Mouse (Mus musculus): Measurements from ENCODE around the gene Ubp1. TPM values are rescaled to one million over a fixed set of nuclear protein-coding genes. Genes with fewer than 3 reads are reported as not detected.

Ubp1 gene
- total RNA-seq, 2 experiments from 2014 or later: 89.4 to 90.8 TPM

DNA sequence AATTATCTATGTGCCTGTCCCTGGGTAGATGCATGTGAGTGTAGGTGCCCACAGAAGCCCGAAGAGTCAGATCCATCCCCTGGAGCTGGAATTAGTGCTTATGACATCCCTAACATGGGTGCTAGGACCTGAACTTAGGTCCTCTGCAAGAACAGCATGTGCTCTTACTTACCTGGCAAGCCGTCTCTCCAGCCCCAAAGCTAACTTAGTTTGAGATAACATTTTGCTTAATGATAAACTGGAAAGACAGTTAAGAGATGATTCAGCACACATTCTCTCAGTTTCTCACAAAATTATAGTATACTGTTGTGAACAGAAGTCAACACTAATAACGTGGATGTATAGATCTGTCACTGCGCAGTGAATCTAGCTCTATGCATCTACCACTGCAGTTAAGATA is 36.1 kb downstream of the Ubp1 start:
- DNase-seq (ENCODE audit: low spot score in 2 of 2): no peak

DNA sequence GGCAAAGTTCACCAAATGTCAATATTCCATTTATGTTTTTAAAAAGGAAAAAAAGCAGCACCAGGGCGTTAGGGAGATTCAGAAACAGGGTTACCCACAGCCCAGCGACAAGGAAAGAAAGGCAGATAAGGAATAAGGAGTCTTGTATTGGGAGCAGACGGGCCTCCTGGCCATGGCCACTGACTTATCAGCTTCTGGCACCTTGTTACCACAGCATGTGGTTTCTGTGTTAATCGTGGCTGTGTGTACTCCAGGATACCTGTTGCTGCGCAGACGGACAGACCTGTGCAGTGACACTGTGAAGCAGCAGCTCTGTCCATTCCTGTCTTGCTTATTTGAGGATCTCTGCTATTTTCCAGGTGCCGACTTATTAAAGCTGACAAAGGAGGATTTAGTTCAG is 38.2 kb downstream of the Ubp1 start:
- no peak for DNase-seq (ENCODE audit: low spot score in 2 of 2)

DNA sequence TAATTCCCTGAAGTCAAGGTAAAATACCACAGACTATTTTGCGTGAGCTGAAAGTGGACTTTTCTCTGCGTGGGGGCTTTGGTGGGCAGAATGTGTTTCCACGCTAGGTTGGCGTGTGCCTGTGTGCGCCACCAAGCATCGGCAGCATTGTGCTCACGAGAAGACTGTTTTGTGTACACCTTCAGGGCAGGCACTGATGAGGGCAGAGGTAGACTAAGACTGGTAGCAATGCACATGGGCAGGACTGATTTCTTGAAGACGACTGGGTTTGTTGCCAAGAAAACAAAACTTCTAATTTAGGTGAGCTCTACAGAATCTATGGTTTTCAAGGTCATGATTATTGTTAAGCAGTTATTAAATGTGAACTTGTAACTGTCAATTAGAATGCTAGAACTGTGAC is 38.7 kb downstream of the Ubp1 start:
- no peak for DNase-seq (ENCODE audit: low spot score in 2 of 2)

DNA sequence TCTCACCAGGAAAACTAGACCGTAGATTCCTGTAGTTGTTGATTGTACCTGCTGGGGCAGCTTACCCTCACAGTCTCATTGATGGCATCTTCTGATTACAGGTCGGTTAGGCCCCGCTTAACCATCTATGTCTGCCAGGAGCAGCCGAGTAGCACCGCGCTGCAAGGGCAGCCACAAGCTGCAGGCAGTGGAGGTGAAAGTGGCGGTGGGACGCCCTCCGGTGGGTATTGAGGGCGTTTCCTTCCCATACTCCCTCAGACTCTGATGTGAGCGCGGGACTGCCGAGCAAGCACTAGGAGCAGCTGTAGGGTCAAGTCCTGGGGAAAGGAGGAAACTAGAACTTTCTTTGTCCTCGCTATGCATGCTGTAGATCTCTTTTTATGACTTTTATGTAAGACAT is 39.3 kb downstream of the Ubp1 start:
- DNase-seq (ENCODE audit: low spot score in 2 of 2): no peak

DNA sequence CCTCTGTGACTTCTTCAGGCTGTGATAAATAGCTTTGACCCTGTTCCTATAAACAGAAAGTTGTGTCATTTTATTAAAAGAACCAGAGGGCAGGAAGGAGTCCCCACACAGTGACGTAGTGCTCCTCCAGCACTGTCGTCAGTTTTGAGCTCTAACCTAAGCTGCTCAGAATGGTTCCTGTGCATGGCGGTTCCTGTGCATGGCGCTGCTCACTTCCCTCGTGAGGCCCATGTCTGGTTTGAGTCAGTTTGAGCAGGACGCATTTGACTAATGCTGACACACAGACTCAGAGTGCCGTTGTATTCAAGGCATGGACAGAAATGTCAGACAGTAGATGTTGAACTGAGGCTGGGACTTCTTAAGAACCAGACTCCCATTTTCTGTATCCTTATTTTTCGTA is 40.9 kb downstream of the Ubp1 start:
- no peak for DNase-seq (ENCODE audit: low spot score in 2 of 2)

DNA sequence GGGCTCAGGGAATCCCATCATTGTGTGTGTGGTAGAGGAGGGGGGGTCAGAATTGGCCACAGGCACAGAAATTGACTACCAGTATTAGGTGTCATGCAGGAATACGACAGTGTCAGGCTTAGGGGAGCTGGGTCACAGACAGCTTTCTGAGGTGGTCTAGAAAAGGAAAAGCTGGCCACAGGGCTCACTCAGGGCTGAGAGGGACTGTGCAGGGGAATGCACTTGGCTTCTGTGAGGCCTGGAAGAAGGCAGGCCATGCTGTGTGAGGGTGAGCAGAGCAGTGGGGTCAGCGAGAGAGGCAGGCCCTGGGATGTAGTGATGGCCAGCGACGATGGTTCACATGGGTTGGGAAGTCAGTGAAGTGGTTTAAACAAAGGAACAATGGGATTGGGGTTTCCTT is 43.1 kb downstream of the Ubp1 start:
- DNase-seq (ENCODE audit: low spot score in 2 of 2): no peak

DNA sequence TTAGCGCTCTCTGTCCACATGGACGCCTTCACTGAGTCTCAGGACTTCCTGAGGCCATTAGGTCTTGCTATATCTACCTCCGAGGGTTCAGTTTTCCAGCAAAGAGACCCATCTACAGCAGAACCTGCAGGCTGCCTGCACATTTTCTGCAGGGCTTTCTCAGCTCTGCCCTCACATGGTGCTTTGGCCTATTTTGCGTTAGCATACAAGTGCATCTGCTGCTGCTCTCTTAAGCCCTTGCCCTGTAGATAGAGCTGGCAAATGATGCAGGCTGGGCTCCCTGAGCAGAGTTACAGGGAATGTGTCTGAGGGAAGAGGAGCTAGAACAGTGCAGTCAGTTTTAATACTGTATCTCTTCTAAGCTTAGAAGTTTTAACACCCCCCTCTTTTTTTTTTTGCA is 44.2 kb downstream of the Ubp1 start:
- DNase-seq (ENCODE audit: low spot score in 2 of 2): no peak

DNA sequence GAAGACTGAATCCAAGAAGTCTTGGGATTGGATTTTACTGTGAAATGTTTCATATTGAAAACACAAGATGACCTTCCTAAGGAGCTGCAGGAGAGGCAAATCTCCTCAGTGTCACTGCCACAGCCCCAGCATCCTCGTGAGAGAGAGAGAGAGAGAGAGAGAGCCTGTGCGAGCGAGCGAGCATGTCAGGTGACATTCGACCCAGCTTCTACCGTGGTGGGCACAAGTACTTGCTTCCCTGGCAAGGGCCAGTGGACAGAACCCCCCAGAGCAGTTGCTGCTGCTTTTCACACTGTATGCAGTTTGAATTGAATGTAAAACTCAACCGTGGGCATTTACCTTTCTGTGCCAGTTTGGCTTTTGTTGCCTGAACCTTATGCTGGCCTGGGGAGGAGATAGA is 44.7 kb downstream of the Ubp1 start:
- DNase-seq (ENCODE audit: low spot score in 2 of 2): no peak

DNA sequence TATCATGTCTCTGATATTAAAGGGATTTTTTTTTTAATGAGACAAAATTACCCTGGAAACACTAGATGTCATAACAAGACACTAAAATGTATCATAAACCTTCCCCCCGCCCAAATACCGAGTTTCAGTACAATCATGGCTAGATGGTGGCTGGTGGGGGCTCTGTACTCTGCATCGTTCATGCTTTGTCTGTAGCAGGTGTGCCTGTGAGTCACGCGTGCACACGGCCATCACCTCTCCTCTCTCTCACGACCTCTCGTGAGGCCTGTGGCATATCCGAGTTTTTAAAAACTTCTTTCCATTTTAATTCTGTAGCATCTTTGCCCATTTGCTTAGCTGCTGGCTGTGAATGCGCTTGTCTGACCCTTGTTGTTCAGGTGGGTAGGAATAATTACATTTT is 45.5 kb downstream of the Ubp1 start:
- no peak for DNase-seq (ENCODE audit: low spot score in 2 of 2)

DNA sequence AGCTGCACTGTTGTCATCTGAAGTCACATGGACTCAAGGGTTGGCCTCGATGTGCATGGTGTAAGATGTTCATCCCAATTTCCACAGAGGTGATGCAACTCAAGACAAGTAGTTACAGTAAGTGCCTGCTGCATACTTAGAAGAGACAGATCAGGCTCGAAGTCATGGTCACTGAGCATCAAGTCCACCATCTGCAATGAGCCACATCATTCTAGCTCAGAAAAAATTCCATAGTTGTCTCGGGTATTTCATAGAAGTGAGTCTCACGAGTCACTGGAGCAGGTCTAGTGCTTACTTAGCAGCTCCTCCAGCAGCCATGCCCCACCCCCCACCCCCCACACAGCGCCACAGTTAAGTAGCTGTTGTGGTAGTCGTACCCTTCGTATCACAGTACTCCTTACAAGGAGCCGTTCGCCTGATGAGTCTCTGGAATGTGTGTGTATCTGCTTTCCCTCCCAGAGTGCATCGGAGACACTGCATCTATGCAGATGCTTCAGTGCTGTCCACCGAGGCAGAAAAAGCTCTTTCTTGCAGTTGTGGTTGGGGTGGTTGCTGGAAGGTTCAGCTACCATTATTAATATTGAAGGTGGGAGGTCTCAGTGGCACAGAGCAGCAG is 46.6 kb downstream of the Ubp1 start:
- DNase-seq (ENCODE audit: low spot score in 2 of 2): no peak

DNA sequence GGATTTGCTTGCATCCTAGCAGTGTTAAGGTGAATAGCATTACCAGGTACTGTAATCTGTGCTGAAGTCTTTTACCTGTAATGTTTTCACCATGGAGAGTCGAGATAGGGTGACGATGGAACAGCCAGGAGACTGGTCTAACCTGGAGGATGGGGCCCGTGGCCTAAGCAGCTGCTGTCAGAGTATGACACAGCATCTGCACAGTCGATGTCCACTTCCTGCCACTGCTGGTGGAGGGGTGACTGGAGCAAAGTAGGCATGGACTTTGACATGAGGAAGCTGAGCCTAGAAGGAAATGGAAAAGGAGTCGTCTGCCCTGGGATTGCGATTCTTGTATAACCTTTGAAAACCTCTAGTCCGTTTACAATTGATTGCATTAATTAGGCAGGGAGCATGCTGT is 47.9 kb downstream of the Ubp1 start:
- DNase-seq (ENCODE audit: low spot score in 2 of 2): no peak

DNA sequence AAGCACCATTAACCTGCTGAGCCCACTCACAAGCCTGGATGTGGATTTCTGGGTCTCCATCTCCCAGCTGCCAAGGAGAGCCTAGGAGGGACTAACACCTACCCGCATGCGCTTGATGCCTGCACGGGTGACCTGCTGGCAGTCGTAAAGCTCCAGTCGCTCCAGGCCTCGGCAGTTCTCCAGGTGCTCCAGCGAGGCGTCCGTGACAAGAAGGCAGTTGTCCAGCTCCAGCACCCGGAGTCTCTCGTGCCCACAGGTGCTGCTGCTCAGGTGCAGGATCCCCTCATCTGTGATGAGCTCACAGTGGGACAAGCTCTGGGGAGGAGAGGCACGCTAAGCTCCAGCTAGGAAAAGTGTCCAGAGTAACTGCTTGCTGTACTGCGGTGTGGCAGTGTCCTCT is 48.6 kb downstream of the Ubp1 start:
- DNase-seq (ENCODE audit: low spot score in 2 of 2): no peak

DNA sequence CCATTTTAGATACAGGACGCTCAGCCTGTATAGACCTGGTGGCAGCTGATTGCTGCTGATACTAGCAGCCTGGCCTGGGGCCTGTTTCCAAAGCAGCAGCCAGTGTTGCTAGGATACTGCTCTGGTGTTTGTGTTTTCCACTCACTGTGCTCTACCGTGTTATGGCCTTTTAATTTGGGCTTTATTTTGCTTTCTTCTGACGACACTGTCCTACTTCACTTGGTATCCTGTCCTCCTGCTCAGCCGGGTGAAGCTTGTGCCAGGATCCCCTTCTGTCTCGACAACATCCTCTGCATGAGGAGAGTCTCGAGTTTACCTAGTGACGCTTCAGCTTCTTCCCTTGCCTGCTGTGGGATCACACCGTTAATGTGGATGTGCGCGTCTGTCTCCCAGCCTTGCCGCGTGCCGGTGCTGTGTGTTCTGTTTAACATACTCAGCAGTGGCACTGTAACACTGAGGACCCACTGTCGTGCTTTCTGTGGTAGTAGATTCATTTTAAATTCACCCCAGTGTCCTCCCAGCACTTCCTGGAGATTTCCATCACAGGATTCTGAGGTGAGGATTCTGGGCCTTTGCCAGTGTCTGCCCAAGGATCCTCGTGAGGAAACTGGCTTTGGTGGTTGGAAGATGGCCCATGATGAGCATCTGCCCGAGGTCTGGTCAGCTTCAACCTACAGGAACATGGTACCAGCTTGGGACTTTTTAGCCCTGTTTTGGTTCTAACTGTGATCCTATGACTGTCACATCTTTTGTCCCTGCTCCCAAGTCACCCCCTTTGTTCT is 50.6 kb downstream of the Ubp1 start:
- DNase-seq (ENCODE audit: low spot score in 2 of 2): no peak

DNA sequence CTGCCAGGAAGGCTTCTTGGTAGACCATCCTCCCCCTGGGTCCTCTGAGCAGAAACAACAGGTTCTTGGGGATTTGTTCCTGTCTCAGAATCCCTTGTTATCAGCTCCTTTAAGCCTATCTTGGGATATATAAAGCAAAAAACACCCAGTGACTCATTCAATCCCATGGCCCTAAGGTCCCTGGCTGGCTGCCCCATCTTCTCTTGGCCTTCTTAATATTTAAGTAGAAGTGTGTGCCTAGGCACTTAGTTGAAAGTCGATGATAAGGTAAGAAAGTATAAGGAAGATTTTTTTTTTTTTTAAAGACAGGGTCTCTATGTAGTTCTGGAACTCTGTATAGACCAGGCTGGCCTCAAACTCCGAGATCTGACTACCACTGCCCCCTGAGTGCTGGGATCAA is 51.7 kb downstream of the Ubp1 start:
- DNase-seq (ENCODE audit: low spot score in 2 of 2): no peak

DNA sequence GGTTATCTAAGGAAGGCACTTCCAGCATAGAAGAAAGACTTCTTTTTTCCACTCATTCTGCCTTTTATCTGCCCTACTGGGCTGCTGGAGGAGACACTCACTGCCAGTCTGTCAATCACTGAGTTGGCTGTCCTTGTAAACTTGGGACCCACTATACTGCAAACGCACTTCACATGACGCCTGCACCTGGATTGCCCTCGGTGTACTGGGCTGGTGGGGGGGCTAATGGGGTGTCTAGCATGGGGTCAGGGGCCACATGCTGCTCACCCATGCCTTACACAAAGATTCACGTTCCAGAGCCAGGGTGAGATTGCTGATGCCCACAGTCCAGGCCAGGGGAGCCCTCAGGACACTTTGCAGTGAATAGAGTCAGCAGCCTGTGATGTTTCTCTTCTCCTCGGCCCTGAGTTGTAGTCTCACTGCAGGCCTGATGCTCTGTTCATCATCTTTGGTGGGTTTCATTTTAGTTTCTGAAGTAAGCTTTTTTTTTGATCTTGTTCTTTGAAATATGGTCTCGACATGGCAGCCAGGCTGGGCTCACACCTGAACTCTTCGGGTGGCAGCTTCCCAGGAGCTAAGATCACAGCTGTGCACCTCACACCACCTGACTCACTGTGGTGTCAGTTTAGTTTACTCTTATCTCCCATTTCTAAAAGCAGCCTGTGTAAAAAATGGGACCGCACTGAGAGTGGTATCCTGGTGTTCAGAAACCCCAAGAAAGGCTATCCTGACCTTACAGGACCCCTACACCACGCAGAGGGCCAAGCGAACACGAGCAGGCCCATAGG is 52.3 kb downstream of the Ubp1 start:
- no peak for DNase-seq (ENCODE audit: low spot score in 2 of 2)

DNA sequence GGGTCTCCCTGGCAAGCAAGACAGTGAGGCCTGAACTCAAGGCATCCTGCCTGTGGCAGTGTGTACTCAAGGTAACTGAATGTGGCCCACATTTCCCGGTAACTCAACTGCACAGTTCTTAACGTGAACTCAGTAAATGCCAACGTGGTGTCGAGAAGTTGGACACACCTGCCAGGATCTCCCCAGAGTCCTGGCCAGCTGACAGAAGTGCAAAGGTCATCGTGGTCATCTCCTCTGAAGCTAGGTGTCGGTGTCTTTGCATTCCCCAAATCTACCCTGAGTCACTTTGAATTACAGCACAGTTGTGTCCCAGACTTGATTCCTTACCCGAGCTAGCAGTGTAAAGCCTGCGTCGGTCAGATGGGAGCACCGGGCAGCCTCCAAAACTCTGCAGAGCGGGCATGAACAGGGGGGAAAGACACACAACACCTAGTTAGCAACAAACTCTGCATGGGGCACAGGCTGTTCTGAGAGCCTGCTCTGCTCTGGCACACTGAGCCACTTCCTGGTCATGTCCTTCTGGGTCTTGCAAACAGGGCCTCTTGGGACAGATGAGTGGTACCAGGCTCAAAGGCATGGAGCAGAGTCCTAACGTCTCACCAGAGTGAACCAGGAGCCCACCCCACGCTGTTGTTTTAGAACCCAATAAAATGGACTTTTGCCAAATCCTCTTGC is 54.3 kb downstream of the Ubp1 start:
- no peak for DNase-seq (ENCODE audit: low spot score in 2 of 2)

DNA sequence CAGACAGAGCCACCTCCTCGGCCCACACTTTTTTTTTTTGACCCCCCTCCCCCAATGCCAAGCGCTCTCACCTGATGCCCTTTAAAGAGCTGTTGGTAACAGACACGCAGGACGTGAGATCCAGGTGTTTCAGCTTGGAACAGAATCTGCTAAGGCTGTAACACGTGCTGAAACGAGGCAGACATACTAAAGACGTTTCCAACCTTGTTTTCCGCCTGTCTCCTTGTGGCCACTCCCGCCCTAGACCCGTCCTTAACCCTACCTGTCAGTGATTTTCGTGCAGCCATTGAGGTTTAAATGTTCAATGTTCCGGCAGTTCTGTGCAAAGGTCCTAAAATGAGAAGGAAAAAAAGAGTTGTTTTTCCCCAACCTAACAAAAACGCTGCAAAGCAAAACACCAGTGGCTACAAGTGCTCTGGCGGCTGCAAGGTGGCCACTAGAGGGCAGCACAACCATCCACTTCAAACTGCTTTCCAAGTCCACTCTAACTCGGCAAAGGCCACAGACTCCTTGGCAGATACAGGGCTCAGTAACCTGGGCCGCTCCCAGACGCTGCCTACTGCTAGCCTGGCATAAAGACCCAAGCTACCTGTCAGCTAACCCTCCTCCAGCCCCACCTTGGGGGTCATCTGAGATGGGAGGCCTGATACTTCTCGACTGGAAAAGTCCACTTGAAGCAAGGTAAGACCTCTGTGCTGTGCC is 60.0 kb downstream of the Ubp1 start:
- peak; percentile 66 for DNase-seq (ENCODE audit: low spot score in 2 of 2)

DNA sequence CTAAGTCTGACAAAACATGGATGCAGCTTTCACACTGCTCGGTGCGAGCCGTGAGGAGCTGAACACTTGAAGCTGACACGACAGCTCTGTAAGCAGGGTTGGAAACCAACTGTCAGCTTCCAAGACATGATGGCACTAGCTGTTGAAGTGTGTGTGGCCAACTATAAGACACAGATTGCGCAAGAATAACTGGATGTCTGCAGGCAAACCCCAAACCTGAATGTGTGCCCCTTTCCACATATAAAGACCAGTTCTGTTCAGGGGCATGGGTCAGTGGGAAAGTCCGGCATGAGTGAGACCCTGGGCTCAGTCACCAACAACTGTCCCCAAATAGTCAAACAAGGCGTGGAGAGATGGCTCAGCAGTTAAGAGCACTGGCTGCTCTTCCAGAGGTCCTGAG is 62.1 kb downstream of the Ubp1 start:
- no peak for DNase-seq (ENCODE audit: low spot score in 2 of 2)

DNA sequence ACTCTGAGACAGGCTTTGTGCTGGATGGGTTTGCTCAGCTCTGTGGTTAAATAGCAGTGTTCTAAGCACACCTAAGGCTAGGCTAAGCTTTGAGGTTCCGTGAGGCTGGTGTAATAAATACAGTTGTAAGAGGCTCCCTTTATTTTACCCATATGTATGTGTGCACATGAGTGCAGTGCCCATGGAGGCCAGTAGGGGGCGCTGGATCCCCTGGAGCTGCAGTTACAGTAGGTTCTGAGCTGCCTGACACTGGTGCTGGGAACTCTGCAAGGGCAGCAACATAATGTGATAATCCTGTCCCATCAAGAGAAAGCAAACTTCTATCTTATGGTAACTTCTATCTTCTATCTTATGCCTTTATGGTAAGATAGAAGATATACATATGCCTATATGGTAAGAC is 67.6 kb downstream of the Ubp1 start:
- DNase-seq (ENCODE audit: low spot score in 2 of 2): no peak

DNA sequence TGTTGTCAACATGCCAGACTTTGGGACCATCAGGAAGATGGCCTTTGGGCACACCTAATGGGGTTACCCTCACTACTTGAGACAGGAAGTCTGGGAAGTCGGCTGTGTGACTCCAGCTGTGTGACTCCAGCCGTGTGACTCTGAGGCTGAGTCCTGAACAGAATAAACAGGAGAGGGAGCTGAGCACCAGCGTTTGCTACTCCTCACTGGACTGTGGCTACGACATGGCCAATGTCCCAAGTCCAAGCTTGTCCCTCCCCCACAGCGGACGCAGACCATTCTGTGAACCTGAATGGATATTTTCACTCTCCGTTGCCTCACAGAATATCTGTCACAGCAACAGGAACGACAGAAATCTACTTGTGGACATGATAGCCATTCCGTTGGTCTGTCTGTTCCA is 76.1 kb downstream of the Ubp1 start:
- no peak for DNase-seq (ENCODE audit: low spot score in 2 of 2)

DNA sequence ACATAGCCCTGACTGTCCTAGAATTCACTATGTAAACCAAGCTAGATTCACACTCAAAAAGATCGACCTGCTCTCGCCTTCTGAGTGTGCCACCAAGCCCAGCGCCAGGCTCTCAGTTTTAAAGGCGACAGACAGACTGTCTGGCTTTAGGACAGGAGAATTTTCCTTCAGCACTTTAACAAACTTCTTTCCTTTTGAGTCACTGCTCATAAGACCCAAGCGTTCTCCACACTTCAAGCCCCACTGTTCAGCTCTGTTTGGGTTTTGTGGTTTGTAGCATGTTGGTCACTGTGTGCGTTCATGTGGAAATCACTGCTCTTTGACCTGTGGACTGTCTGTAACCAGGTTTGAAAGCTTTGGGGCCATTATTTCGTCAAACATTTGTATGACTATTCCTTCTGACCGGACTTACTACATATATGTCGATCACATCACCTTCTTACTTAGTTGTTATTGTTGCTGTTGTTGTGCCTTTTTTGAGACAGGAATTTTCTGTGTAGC is 77.2 kb downstream of the Ubp1 start:
- no peak for DNase-seq (ENCODE audit: low spot score in 2 of 2)

Data from adrenal gland, postnatal 4 days (tissue).